Mouse (Mus musculus) CD4-positive, CD25-positive, alpha-beta regulatory T cell, adult 4 months (primary cell): ENCODE measurements around the gene Tas2r115. TPM values are rescaled to one million over a fixed set of nuclear protein-coding genes. Genes with fewer than 3 reads are reported as not detected.
"Not testable (repeated sequence)": the region's sequence is repeated elsewhere in the genome, so short reads cannot be mapped to it uniquely, and the experiment has no call there.

Source experiments
- ATAC-seq: one replicate; pipeline ENCODE4 v1.8.0; 2017
- polyA plus RNA-seq, 2 experiments: library from polyadenylated mRNA; unstranded; fragments of 100-300 nt; shearing (Covaris generic); gene quantifications; one replicate each; pipeline ENCODE4 v1.2.1; 2017

Gene Tas2r115
- not detected for polyA plus RNA-seq

- no peak for ATAC-seq
These were observed at the start of gene Tas2r115 for GRCm38 (mm10) chr6:132737935-132738334. Gene Tas2r115 (minus strand): TSS chr6:132738035.

DNA sequence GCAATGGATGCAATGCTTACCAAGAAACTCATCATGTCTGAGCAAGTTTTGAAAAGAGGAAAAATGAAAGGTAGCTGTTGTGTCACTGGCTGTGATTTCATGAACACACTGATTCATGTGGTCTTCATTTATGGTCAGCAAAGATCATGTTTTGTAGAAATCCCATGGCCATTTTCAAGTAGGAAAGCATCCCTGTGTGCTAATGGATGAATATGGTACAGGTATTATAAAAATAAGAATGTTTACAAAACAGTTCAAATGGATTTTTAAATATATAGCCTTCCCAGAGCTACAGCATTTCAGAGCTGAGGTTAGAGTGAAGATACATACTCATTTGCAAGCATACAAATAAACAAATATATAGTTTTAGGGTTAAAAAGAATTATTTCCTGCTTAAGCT, 40.2 kb upstream of the Tas2r115 start, which contains the start of gene Tas2r136:
Gene Tas2r136 (minus strand): TSS at position 101 of the 400 bp plus-strand sequence.
- no peak for ATAC-seq

GRCm38 (mm10) chr6:132761831-132762230, 24.0 kb upstream of the Tas2r115 start, which contains the start of gene Tas2r102:
Gene Tas2r102 (plus strand): TSS chr6:132762131.
- ATAC-seq = no peak

GRCm38 (mm10) chr6:132754430-132754829, 16.6 kb upstream of the Tas2r115 start, which contains the start of gene Tas2r124:
Gene Tas2r124 (plus strand): TSS chr6:132754730.
- ATAC-seq = no peak

DNA sequence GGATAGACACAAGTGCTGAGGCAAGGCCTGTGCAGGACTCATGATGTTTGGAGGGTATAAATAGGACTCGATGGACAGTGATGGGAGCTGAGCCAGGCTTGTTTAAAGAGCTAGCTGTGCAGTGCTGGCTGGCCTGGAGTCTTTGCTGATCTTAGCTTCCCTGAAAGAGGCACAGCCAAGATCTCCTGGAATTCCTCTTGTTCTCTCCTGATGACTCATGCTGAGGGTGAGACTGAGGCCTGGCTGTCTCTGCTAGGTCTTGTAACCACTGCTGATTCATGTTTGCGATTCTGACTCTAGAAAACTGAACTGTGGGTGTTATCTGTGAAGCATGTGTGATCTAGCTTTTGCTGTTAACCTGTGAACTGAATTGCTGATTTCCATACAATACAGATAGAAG, 12.4 kb upstream of the Tas2r115 start:
- ATAC-seq = no peak

- ATAC-seq = no peak
These were observed 26.0 kb downstream of the Tas2r115 start, which contains the start of gene Tas2r122 for GRCm38 (mm10) chr6:132711828-132712227. Gene Tas2r122 (minus strand): TSS chr6:132711928.

- no peak for ATAC-seq
These were observed 36.9 kb downstream of the Tas2r115 start, which contains the start of gene Tas2r121 for GRCm38 (mm10) chr6:132700907-132701306. Gene Tas2r121 (minus strand): TSS chr6:132701007.

- ATAC-seq = not testable (repeated sequence)
These were observed 46.2 kb downstream of the Tas2r115 start for GRCm38 (mm10) chr6:132691596-132691995.

Other genes starting within 250 kb of the Tas2r115 start
- gene Prh1, start 168.2 kb downstream of the Tas2r115 start, polyA plus RNA-seq = not detected
- gene Prp2, start 142.1 kb downstream of the Tas2r115 start, polyA plus RNA-seq = not detected
- gene A630073D07Rik, start 86.5 kb downstream of the Tas2r115 start, polyA plus RNA-seq = not detected
- gene Tas2r120, start 81.1 kb downstream of the Tas2r115 start, polyA plus RNA-seq = not detected
- not detected for gene Tas2r121, start 37.0 kb downstream of the Tas2r115 start, polyA plus RNA-seq
- not detected for gene Tas2r122, start 26.1 kb downstream of the Tas2r115 start, polyA plus RNA-seq
- gene Tas2r124, start 16.7 kb upstream of the Tas2r115 start, polyA plus RNA-seq = not detected
- gene Tas2r102, start 24.1 kb upstream of the Tas2r115 start, polyA plus RNA-seq = not detected
- not detected for gene Tas2r136, start 40.1 kb upstream of the Tas2r115 start, polyA plus RNA-seq
- not detected for gene Tas2r117, start 64.8 kb upstream of the Tas2r115 start, polyA plus RNA-seq
- gene Tas2r123, start 109.1 kb upstream of the Tas2r115 start, polyA plus RNA-seq = not detected
- not detected for gene Tas2r116, start 117.4 kb upstream of the Tas2r115 start, polyA plus RNA-seq
- gene Tas2r110, start 130.0 kb upstream of the Tas2r115 start, polyA plus RNA-seq = not detected
- gene Tas2r113, start 155.0 kb upstream of the Tas2r115 start, polyA plus RNA-seq = not detected
- gene Tas2r125, start 171.6 kb upstream of the Tas2r115 start, polyA plus RNA-seq = under 1 TPM in 1 of 2 experiments, not detected in 1; 0.58 TPM
- gene Tas2r129, start 213.1 kb upstream of the Tas2r115 start, polyA plus RNA-seq = not detected
- gene Tas2r131, start 219.9 kb upstream of the Tas2r115 start, polyA plus RNA-seq = not detected
- gene Tas2r109, start 242.9 kb upstream of the Tas2r115 start, polyA plus RNA-seq = not detected